Mouse (Mus musculus) spleen, postnatal 14 days (tissue): ENCODE data around the gene Glp2r.

ENCODE experiments used
- DNase-seq, 2 experiments: peaks; one replicate each; pipeline ENCODE4 v3.0.0; 2021 to 2022; ENCODE audit warnings: low spot score in 2 of 2

Glp2r gene

GRCm38 (mm10) chr11:67636201-67636600 is 134.8 kb downstream of the Glp2r start:
- DNase-seq, result no peak

GRCm38 (mm10) chr11:67633620-67634229 is 137.2 kb downstream of the Glp2r start:
- no peak for DNase-seq

DNA sequence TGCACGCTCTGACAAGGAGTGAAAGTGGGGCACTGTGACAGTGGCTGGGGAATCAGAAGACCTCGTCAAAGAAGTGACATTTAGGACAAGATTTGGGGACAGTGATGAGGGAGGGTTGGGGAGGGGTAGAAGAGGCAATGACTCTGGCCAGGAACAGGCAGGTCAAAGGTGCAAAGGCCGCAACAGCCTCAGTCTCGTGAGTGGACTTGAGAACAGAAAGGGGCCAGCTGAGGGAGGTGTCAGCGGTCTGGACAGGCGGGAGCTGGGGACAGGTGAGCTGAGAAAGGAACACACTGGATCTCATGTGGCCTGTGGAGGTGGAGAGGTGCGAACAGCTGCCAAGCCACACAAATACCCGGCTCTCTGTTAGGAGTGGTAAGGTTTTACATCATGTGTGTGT is 138.0 kb downstream of the Glp2r start:
- no peak for DNase-seq

DNA sequence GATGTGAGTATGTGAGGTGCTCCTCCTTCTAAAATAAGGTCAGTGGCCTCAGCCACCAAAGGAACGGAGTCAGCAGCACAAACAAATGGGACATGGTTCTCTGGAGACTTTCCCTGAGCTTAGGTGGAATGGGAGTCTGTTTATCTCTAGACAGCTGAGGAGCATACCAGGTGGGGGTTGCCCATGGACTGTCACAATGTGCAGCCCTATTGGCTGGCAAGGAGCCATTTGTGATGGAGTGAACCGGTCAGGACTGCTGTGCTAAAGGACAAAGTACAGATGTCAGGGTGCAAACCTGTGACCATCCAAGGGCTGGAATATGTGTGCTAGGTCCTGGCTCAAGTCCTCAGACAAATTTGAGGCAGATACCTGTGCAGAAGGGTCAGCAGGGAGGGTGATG is 142.4 kb downstream of the Glp2r start:
- no peak for DNase-seq

DNA sequence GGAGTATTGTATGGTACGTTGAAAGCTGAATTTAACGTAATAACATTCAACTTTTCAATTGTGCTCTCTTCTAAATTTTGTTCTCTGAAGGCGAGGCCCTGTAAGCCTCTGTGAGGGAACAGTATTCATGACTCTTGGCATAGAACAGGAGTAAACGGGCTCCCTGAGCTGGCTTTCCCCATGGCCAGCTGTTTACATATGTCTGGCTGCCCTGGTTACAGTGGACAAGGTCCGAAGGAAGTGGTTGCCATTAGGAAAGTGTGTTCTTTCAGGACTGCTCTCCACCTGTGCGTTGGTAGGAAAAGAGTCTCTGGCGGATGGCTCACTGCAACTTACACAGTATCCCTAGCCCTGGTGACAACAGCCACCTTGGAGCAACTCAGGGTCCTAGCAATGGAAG is 143.8 kb downstream of the Glp2r start:
- DNase-seq, result no peak

GRCm38 (mm10) chr11:67622340-67622739 is 148.6 kb downstream of the Glp2r start:
- DNase-seq, result no peak

- DNase-seq, result no peak
Observed at GRCm38 (mm10) chr11:67616557-67617239, 154.3 kb downstream of the Glp2r start.

DNA sequence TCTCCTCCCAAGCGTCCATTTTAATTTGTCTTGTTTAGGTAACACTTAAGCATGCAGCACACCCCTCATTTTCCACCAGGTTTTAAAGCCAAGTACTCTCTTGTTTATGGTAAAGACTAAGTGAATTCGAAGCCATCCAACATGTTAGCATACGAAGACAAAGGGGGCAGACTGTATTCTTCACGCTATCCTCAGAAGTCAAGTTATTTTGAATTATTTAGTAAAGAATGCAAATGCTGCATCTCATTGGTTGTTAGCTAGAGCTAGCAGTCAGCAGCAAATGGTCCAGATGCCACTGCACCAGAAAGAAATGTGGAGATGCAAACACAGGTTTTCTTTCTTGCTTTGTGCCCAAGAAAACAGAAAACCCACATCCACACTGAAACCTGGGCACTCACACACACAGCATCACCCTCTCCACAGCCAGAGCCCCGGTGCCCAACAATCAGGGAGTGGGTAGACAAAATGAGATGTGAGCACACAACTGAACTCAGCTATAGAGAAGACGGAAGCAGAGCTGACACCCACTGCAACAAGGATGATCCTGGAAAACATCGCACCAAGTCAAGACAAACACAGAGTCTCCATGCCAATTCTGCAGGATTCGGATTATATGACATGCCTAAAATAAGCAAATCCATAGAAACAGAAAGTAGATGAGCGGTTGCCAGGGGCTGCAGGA is 158.7 kb downstream of the Glp2r start:
- DNase-seq, result no peak
